Mouse (Mus musculus) adipocyte (in vitro differentiated cells): ENCODE results near the gene Hsdl1.
A peak's percentile ranks its signal among the peaks of the same experiment; 100 is the strongest.

Source experiments
- DNase-seq: peaks from one replicate; pipeline ENCODE4 v3.0.0-alpha.2; 2016; ENCODE audit warnings: low spot score

The Hsdl1 gene

DNA sequence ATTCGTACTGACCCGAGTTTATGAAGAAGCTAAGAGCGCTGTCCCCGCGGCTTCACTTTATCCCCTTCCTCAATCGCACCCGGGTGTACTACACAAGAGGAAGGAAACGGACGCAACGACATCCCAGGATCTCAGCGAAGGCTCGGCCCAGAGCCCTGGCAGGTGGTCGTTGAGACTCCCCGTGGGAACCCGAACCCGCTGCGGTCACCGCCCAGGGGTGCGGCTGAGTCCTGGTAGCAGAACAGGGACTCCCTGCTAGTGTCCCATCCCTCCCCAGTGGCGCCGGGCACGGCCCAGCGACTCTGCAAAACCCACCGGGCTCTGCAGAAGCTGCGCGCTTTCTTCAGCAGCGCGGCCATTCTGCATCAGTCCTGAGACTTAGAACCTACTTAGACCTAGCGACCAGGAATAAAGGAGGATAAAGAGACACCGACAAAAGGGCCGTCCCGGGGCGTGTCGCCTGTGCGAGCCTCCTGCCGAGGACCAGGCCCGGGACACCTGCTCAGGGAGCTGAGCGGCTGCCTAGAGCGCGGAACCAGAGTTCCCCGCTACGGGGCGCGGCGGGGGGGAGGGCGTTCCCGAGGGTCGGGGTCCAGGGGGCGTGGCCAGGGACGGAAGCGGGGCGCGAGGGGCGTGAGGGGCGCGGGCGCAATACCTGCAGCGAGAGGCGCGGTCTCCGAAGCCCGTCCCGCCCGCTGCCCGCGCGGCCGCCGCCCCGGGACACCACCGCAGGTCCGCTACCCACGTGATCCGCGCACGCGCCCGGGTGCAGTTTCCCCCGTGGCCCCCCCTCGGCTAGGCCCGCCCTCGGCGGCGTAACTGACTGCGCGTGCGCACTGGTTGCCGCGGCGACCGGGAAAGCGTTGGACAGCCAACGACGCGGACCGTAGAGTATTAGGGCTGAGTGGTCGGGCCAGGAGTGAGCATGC, at the start of gene Hsdl1, which contains the start of gene Dnaaf1:
Hsdl1 (minus strand) TSS at position 747 of the 929 bp plus-strand sequence.
Dnaaf1 (plus strand) TSS at position 799 of the 929 bp plus-strand sequence.
- peak; percentile 82 for DNase-seq

- DNase-seq: no peak
Observed at GRCm38 (mm10) chr8:119623744-119624143, 48.8 kb upstream of the Hsdl1 start.

GRCm38 (mm10) chr8:119623061-119623460, 48.1 kb upstream of the Hsdl1 start:
- no peak for DNase-seq

DNA sequence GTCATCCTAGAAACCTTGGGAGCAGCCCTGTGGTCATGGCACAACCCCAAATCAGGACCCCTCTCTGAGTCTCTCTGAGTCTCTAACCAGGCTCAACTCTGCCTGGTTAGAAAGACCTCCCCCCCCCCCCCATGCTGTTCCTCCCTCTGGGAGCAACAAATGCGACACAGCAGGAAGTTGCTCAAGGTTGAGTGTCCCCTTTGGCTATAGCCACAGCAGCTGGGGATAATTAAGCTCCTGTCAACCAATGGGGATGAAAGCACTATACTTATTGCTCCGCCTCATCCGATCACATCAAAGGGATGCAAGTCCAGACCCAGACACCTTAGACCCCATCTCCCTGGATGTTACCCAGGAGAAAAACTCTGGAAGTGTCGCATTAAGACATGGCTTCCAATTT, 47.6 kb upstream of the Hsdl1 start:
- DNase-seq: no peak

DNA sequence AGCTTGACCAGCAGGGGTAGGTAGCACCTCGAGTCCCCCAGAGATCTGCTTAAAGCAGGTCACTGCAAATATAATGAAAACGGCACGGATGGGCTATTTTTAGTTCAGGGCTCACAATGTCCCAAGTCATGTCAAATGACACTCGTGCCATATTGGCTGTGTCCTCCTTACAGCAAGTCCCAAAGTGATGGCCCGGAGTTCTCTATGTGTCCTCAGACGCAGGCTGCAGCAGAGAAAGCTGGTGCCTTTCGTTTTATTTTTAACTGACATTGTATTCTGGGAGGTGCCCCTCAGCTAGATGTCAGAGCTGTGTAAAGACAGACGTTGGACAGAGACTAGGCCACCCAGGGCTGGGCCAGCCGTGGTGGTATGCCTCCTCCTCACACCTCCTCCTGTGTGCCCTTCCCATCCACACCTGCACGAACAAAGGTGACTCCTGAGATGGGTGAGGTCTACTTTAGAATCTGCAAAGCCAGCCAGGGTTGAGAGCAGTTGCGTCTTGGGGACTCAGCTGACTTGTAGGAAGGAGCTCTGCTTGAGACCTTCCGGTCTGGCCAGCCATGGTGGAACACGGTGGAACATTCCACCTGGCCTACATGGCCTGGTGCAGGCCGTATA, 46.0 kb upstream of the Hsdl1 start:
- no peak for DNase-seq

DNA sequence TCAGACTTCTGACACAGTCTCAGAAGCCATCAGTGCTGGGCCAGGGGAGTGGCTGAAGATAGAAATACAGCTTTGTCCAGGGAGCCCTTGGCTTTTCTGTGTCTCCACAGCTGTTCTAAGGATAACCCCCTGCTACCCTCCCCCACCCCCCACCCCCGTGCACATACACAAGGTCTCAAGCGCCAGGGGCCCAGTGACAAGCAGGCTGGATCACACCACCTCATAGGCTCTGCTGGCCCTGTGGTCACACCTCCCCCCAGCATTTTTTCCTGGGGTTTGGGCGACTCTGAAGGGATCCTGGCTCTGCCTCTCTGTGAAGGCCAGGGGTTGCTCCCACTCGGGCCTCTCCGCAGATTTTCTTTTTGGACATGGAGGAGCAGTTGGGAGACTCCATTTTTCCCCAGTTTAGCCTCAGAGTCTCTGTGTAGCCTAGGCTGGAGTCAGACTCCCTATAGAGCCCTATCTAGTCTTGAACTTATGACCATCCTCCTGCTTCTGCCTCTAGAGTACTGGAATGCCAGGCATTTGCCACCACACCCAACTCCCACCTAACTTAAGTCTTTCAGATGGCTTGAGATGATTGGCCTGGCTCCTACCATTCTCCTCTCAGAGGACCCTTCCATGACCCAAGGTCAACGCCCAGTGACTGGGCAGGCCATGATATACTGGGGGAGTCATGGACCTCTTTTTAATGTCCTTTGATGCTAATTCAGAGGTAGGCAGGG, 45.3 kb upstream of the Hsdl1 start:
- DNase-seq: no peak

DNA sequence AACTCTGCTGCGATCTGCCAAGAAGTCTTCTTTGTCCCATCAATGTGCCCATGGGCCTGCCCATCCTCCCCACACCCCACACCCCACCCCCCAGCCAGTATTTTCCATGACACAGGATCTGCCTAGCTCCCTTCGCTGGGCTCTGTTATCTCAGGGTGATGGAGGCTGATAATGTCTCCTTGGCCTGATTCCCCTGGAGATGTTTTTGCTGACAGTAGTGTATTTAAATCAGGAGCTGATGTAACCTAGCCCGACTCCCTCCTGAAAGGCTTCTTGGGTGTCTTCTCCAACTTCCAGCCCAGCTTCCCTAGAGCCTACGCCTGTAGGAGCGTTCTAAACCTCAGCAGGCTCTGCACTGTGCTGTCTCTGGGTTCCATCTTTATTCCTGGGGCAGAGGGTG, 43.9 kb upstream of the Hsdl1 start:
- no peak for DNase-seq

DNA sequence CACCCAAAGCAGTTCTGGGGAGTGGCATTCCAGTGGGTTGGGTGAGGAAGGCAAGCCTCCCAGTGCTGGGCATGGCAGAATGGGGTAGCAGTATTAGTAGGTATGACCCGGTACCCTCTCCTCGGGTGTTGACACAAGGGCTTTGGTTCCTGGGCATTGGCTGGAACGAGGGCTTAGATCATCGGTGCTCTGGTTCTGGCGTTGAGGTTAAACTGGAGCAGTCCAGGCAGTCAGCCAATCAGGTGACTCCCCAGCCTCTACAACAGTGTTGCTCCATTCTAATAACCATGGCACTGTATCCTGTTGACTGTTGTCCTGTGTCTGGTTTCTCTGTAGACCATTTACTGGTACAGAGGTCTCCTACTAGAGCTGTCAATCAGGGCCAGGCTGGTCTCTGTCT, 42.6 kb upstream of the Hsdl1 start:
- peak; percentile 44 for DNase-seq

DNA sequence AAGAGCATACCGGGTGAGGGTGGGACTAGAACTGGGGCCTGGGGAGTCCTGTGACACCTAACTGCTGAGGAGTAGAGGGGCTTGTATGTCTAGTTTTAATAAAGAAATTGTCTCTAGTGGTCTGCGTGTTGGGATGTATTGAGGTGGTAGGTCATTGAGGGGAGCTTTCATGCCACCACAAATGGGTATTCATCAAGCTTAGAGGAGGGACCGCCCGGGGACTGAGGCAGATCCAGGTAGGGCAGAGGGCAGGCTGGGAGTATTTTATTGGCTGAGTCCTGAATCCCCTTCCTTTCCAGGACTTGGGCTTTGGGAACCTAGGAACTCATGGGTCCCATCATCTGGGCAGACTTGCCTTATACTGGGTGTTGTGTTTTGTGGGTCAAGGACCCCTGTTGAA, 41.8 kb upstream of the Hsdl1 start:
- DNase-seq: no peak

DNA sequence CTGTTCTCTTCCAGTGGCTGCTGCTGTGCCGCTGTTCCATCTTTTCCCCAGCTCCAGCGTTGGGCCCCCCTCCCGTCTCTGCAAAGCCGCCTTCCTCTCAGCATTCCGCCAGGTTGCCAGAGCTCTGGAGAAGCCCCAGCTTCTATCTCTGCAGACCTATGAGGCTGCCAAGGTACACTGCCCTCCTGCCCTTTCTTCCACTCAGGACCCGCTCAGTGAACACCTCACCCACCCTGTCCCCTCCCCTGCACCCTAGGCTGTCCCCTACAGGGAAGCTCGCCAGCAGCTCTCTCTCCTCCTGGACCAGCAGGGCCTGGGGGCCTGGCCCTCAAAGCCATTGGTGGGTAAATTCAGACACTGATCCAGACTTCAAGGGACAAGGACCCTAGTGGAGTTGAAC, 41.4 kb upstream of the Hsdl1 start:
- DNase-seq: no peak

DNA sequence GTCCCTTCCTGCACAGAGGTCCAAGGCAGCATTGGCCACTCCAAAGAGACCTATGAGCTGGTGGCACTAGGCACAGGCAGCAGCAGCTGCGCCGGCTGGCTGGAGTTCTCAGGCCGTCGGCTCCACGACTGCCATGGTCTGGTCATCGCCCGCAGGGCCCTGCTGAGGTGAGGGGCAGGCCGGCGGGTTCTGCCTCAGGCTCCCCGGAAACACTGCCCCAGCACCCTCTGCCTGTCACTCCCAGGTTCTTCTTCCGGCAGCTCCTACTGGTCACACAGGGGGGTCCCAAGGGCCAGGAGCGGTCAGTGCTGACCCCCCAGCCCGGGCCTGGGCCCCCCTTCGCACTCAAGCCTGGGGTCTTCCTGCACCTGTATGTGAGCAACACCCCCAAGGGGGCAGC, 40.1 kb upstream of the Hsdl1 start:
- DNase-seq: no peak

GRCm38 (mm10) chr8:119612471-119612870, 37.5 kb upstream of the Hsdl1 start, which contains the start of gene Adad2:
Gene Adad2 (plus strand): TSS chr8:119612747.
- no peak for DNase-seq

DNA sequence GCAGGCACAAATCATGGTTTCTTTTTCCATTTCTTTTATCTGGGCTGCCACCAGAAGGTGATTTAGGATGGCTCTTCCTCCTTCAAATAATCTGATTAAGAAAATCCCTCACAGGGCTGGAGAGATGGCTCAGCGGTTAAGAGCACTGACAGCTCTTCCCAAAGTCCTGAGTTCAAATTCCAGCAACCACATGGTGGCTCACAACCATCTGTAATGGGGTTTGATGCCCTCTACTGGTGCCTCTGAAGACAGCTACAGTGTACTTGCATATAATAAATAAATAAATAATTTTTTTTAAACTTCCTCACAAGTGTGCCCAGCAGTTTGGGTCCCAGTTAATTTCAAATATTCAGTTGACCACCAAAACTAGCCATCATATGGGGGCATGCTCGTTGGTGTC, 31.2 kb upstream of the Hsdl1 start:
- no peak for DNase-seq

GRCm38 (mm10) chr8:119604996-119605395, 30.0 kb upstream of the Hsdl1 start, which contains the start of gene Taf1c:
Gene Taf1c (minus strand): TSS chr8:119605222.
- DNase-seq: peak; percentile 91

- DNase-seq: peak; percentile 8
Observed at GRCm38 (mm10) chr8:119604398-119604803, 29.4 kb upstream of the Hsdl1 start.

- no peak for DNase-seq
Observed at GRCm38 (mm10) chr8:119603771-119604170, 28.8 kb upstream of the Hsdl1 start.

DNA sequence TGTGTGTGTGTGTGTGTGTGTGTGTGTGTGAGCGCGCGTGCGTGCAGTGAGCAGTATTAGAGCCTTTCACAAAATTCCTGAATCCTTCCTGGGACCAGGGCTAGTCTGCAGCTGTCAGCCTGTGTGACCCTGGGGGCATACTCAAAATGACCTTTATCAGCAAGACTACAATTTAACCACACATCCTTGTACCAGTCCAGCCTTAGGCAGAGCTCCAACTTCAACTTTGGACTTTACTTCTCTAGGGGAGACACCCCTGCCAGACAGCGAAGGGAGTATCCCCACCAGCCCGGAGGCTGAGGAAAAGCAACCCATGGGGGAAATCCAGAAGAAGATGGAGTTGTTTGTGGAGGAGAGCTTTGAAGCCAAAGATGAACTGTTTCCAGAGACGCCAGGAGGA, 16.5 kb upstream of the Hsdl1 start:
- no peak for DNase-seq

- no peak for DNase-seq
Observed at GRCm38 (mm10) chr8:119590348-119590747, 15.4 kb upstream of the Hsdl1 start.

DNA sequence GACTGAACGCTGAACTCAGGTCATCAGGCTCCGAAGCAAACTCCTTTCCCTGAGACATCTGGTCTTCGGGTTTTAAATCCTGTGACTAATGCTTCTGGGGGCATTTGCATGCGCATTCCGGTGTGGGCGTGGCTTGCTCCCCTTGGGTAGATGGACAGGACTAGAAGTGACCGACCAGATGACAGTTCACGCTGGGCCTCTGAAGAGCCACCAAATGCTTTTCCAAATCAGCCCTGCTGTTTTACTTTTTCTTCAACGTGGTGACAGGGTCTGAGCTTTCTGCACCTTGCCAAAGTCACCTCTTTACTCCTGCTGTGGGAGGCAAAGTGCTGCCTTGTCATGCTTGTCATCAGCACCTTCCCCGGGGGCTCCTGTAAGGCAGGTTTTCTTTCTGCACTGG, 13.9 kb upstream of the Hsdl1 start:
- no peak for DNase-seq

DNA sequence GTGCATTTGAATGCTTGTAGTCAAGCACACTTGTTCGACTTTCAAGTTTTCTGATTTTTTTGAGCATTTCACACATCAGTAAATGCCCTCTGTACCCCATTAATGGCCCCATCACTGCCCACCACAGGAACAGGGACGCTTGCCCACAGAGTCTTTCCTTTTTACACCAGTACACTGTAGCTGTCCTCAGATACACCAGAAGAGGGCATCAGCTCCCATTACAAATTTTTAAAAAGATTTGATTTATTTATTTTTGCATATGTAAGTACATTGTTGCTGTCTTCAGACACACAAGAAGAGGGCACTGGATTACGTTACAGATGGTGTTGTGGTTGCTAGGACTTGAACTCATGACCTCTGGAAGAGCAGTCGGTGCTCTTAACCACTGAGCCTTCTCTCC, 13.3 kb upstream of the Hsdl1 start:
- no peak for DNase-seq

DNA sequence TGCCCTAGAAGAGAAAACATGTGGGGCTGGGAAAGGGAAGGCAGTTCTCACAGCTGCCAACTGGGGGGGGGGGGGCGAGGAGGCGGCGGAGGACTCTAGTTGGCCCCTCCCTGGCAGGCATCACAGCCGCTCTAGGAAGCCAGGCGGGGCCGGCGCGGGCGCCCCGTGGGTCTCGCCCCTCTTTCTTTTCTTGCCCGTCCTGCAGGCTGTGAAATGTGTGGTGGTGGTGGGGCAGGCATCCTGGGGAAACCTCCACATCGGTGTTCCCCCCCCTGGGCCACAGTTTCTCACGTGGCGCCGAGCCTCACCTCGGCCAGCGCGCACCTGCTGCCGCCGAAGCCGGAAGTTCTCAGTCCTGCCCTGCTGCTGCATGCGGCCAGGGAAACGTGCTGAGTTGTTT, 10.9 kb upstream of the Hsdl1 start:
- no peak for DNase-seq

DNA sequence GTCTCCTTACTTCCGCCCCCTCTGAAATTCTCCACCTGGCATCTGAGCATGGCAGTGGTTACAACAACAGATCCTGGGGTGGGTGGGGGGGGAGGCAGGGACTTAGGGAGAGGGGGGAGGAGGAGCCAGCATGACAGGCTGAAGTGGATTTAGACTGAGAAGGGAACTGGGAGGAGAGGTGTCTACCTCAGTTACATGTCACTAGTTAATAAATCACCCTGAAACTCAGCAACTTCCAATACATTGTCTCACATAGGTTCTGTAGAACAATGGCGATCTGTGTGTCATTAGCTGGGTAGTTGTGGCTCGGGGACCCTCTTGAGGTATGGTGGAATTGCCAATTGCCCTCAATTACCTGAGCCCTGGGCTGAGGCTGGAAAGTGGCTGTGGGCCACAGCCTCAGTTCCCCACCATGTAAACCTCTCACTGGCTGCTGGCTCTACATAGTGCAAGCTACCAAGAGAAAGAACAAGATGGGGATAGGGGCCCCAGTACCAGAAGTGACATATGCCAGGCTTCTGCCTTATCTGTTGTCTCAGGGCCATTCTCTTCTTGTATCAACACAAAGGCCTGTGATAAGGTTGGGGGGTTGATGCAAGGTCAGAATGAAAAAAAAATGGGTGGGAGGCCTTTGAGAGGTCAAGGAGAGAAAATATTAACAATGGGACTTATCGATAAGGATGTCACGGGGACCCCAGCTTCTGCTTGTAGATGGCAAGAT, 5.6 kb upstream of the Hsdl1 start:
- DNase-seq: no peak
